ENCODE assay signal across 27 mouse cellular contexts in genomic region chr12:16015596-16015995, GRCm38 (mm10).
A peak's percentile ranks its signal among the peaks of the same experiment; 100 is the strongest.
DNase-seq lines count a peak whose midpoint lies in the region; ATAC-seq and TF ChIP-seq lines count a peak whose summit lies in the region.
"Had no signal": no experiment of that assay in that cellular context is flagged by ENCODE, and none has a peak within 500 bp of the region (broad histone marks: within the 10 kb centered on the region; RNA-seq: fewer than 3 reads in every experiment).

No protein-coding gene starts in this region.

- H3K9ac ChIP-seq in heart, embryonic 12.5 days = no peak overlapping the region
- H3K9ac ChIP-seq: embryonic facial prominence, embryonic 13.5 days; hindbrain, embryonic 15.5 days; liver, embryonic 14.5 days had no signal

- H3K27me3 ChIP-seq in heart, embryonic 12.5 days (replicated peaks) = no peaks in the 10 kb centered on the region
- H3K27me3 ChIP-seq in E14TG2a.4 (ENCODE audit: insufficient read depth, low read length) = no peaks in the 10 kb centered on the region
- H3K27me3 ChIP-seq: CH12.LX; embryonic facial prominence, embryonic 13.5 days; hindbrain, embryonic 15.5 days had no signal

- intact Hi-C loops in heart, postnatal 14 days (cut with DNase I) = loop anchor here (5.0 to 10.0 kb wide), 3 partner anchors 167 to 497 kb away; no protein-coding TSS in a partner anchor

- no peaks in the 10 kb centered on the region for H3K9me3 ChIP-seq in heart, embryonic 12.5 days (replicated peaks)
- peaks cover 5% of the 10 kb centered on the region; the same call in 1 of the 2 replicates for H3K9me3 ChIP-seq in E14TG2a.4 (ENCODE audit: low read length)
- H3K9me3 ChIP-seq: embryonic facial prominence, embryonic 13.5 days; forebrain, embryonic 10.5 days; hindbrain, embryonic 10.5 days; hindbrain, embryonic 15.5 days had no signal

- no peak overlapping the region for H3K4me3 ChIP-seq in heart, embryonic 12.5 days
- H3K4me3 ChIP-seq in E14TG2a.4 (replicated peaks; ENCODE audit: low read length) = 0 out of 2 replicates have a peak overlapping the region, but pooled peaks have one; percentile 3
- H3K4me3 ChIP-seq: embryonic facial prominence, embryonic 13.5 days; forebrain, embryonic 10.5 days; hindbrain, embryonic 10.5 days; hindbrain, embryonic 15.5 days had no signal

- no peak overlapping the region for H3K4me2 ChIP-seq in heart, embryonic 12.5 days
- H3K4me2 ChIP-seq: embryonic facial prominence, embryonic 13.5 days; hindbrain, embryonic 15.5 days had no signal

- ATAC-seq in heart, embryonic 12.5 days (ENCODE audit: insufficient number of reproducible peaks, low FRiP score) = no peak
- ATAC-seq: forebrain, embryonic 16.5 days had no signal

- H3K27ac ChIP-seq in heart, embryonic 12.5 days (ENCODE audit: poor library complexity, severe bottlenecking) = peak overlapping the region; percentile 64
- H3K27ac ChIP-seq: embryonic facial prominence, embryonic 13.5 days; forebrain, embryonic 10.5 days; hindbrain, embryonic 10.5 days; hindbrain, embryonic 15.5 days; liver, embryonic 14.5 days; macrophage had no signal

- no peak for TF ChIP-seq CTCF in E14TG2a.4 (conservative IDR thresholded peaks at IDR 0.05; ENCODE audit: low read length)

- WGBS in heart, embryonic 12.5 days = 77% methylated on average over 8 of the region's 8 CpGs

- DNase-seq in adrenal gland, adult 2 months = peak; percentile 23
- DNase-seq in adrenal gland, adult 8-10 months = no peak
- DNase-seq in heart, postnatal 14 days = no peak
- DNase-seq in R1 (ENCODE audit: low read depth, low spot score) = peak; percentile 47
- no peak for DNase-seq in kidney, postnatal 14 days
- DNase-seq in cerebellum, adult 9-10 months = no peak
- DNase-seq: adrenal gland, postnatal 25 days; cerebellum, adult 11-12 months; cerebellum, postnatal 10 days; kidney, adult 11 months; kidney, postnatal 25 days; liver; lung, adult 2 months; lung, postnatal 10 days; midbrain, embryonic 14.5 days; right cerebral cortex, postnatal 25 days; thymus, adult 18-20 months had no signal

- H3K4me1 ChIP-seq in heart, embryonic 12.5 days (replicated peaks) = peaks cover 21% of the 10 kb centered on the region
- H3K4me1 ChIP-seq in E14TG2a.4 (replicated peaks; ENCODE audit: low read depth, low read length) = peaks cover 50% of the 10 kb centered on the region

- no peaks in the 10 kb centered on the region for H3K36me3 ChIP-seq in heart, embryonic 12.5 days
- no peaks in the 10 kb centered on the region for H3K36me3 ChIP-seq in E14TG2a.4 (ENCODE audit: insufficient read depth, low read length)
- H3K36me3 ChIP-seq: embryonic facial prominence, embryonic 13.5 days; forebrain, embryonic 10.5 days; hindbrain, embryonic 10.5 days; hindbrain, embryonic 15.5 days had no signal

Comparison
In these comparisons a context has a peak if more than half of its experiments do, and no peak if none do; other contexts are left out.
1. DNase-seq: peak in adrenal gland, adult 2 months (single experiment) and R1 (single experiment); none in adrenal gland, adult 8-10 months (single experiment), heart, postnatal 14 days (0 of 2), kidney, postnatal 14 days (single experiment) and cerebellum, adult 9-10 months (single experiment).